Mouse (Mus musculus): ENCODE data around the gene Slc37a4.
"Not testable (repeated sequence)": the region's sequence is repeated elsewhere in the genome, so short reads cannot be mapped to it uniquely, and the experiment has no call there.

Slc37a4 gene

GRCm38 (mm10) chr9:44396684-44397411 lies at the start of gene Slc37a4:
Slc37a4 (plus strand) TSS chr9:44396852.
- in situ Hi-C loops (cut with MboI, MseI): loop anchor here (5.0 to 10.0 kb wide), 2 partner anchors 55 to 1688 kb away; partner anchors contain the start of gene Hmbs (in 2 of the 2)

- in situ Hi-C loops (cut with MboI, MseI): no loop called here
Measured at GRCm38 (mm10) chr9:44347166-44347565, 49.5 kb upstream of the Slc37a4 start.

- in situ Hi-C loops (cut with MboI, MseI): no loop called here
Measured at GRCm38 (mm10) chr9:44347621-44348020, 49.0 kb upstream of the Slc37a4 start.

- in situ Hi-C loops (cut with MboI, MseI): no loop called here
Measured at GRCm38 (mm10) chr9:44348546-44348945, 48.1 kb upstream of the Slc37a4 start.

GRCm38 (mm10) chr9:44351396-44351795 lies 45.3 kb upstream of the Slc37a4 start:
- in situ Hi-C loops (cut with MboI, MseI): loop anchor here in 1 of 2 experiments (10.0 kb wide), 1 partner anchor 227 kb away; no protein-coding TSS in a partner anchor

GRCm38 (mm10) chr9:44352337-44352736 lies 44.3 kb upstream of the Slc37a4 start:
- in situ Hi-C loops (cut with MboI, MseI): loop anchor here in 1 of 2 experiments (10.0 kb wide), 1 partner anchor 228 kb away; no protein-coding TSS in a partner anchor

GRCm38 (mm10) chr9:44353142-44353541 lies 43.5 kb upstream of the Slc37a4 start:
- in situ Hi-C loops (cut with MboI, MseI): loop anchor here in 1 of 2 experiments (10.0 kb wide), 1 partner anchor 228 kb away; no protein-coding TSS in a partner anchor

- in situ Hi-C loops (cut with MboI, MseI): loop anchor here in 1 of 2 experiments (5.0 to 10.0 kb wide), 2 partner anchors 115 to 232 kb away; partner anchors contain the start of gene Ccdc153
Measured at GRCm38 (mm10) chr9:44357207-44357606, 39.4 kb upstream of the Slc37a4 start.

- in situ Hi-C loops (cut with MboI, MseI): no loop called here
Measured at GRCm38 (mm10) chr9:44361190-44361917, 35.3 kb upstream of the Slc37a4 start, which contains the start of gene Vps11. Vps11 (minus strand) TSS chr9:44361670.

GRCm38 (mm10) chr9:44361931-44362330 lies 34.7 kb upstream of the Slc37a4 start:
- in situ Hi-C loops (cut with MboI, MseI): not testable (repeated sequence)

GRCm38 (mm10) chr9:44364480-44364879 lies 32.2 kb upstream of the Slc37a4 start:
- in situ Hi-C loops (cut with MboI, MseI): no loop called here

GRCm38 (mm10) chr9:44373386-44373785 lies 23.3 kb upstream of the Slc37a4 start:
- in situ Hi-C loops (cut with MboI, MseI): no loop called here

- in situ Hi-C loops (cut with MboI, MseI): no loop called here
Measured at GRCm38 (mm10) chr9:44376141-44376540, 20.5 kb upstream of the Slc37a4 start.

GRCm38 (mm10) chr9:44377335-44377734 lies 19.3 kb upstream of the Slc37a4 start:
- in situ Hi-C loops (cut with MboI, MseI): not testable (repeated sequence)

- in situ Hi-C loops (cut with MboI, MseI): no loop called here
Measured at GRCm38 (mm10) chr9:44378153-44378730, 18.4 kb upstream of the Slc37a4 start.

- in situ Hi-C loops (cut with MboI, MseI): no loop called here
Measured at GRCm38 (mm10) chr9:44379054-44379834, 17.4 kb upstream of the Slc37a4 start, which contains the start of gene Hyou1. Hyou1 (plus strand) TSS chr9:44379490.

- in situ Hi-C loops (cut with MboI, MseI): no loop called here
Measured at GRCm38 (mm10) chr9:44379862-44380261, 16.8 kb upstream of the Slc37a4 start.

GRCm38 (mm10) chr9:44384596-44384995 lies 12.1 kb upstream of the Slc37a4 start:
- in situ Hi-C loops (cut with MboI, MseI): no loop called here

GRCm38 (mm10) chr9:44387221-44387620 lies 9.4 kb upstream of the Slc37a4 start:
- in situ Hi-C loops (cut with MboI, MseI): no loop called here

GRCm38 (mm10) chr9:44389273-44389672 lies 7.4 kb upstream of the Slc37a4 start:
- in situ Hi-C loops (cut with MboI, MseI): no loop called here

GRCm38 (mm10) chr9:44391466-44391865 lies 5.2 kb upstream of the Slc37a4 start:
- in situ Hi-C loops (cut with MboI, MseI): loop anchor here in 1 of 2 experiments (10.0 kb wide), 1 partner anchor 1693 kb away; no protein-coding TSS in a partner anchor

All from T-helper 17 cell (primary cell).